Mouse (Mus musculus): ENCODE data around the gene Aqp3. TPM values are rescaled to one million over a fixed set of nuclear protein-coding genes. Genes with fewer than 3 reads are reported as not detected.

Aqp3 gene
- total and polyA plus RNA-seq, 3 experiments = 0.12 to 0.42 TPM; not detected in 1

GRCm38 (mm10) chr4:41073008-41073817 lies 24.8 kb downstream of the Aqp3 start:
- Histone ChIP-seq H3K4me1 (ENCODE audit: control insufficient read depth in 1 of 2, insufficient read depth in 2 of 2, low read length in 2 of 2) (peaks cover under 1 to 8% of the 10 kb centered on the region in 2 experiments; a peak in 3 of 4 replicates), H3K27me3 (ENCODE audit: control insufficient read depth in 1 of 2, insufficient read depth in 2 of 2, low read length in 2 of 2) (no peaks in the 10 kb centered on the region), H3K4me3 (ENCODE audit: control insufficient read depth in 1 of 2, insufficient read depth in 1 of 2, low read depth in 2 of 2, low read length in 2 of 2) (peak overlapping the region; percentile 32 to 50), H3K27ac (ENCODE audit: control insufficient read depth, low read depth, low read length) (peak overlapping the region; percentile 17; the same call in 1 of the 2 replicates), H3K9ac (ENCODE audit: control insufficient read depth, low read depth, low read length, poor library complexity, severe bottlenecking) (peak overlapping the region; percentile 39), H3K9me3 (replicated peaks; ENCODE audit: insufficient read depth, low read length) (no peaks in the 10 kb centered on the region), H3K36me3 (ENCODE audit: control insufficient read depth in 1 of 2, insufficient read depth in 2 of 2, low read length in 2 of 2) (peaks cover 0 to 2% of the 10 kb centered on the region in 2 experiments; a peak in 1 of 4 replicates), H3K79me2 (ENCODE audit: control insufficient read depth, insufficient read depth, low read length, poor library complexity) (no peaks in the 10 kb centered on the region)
- peak; percentile 71 for DNase-seq (ENCODE audit: low read depth, low spot score)
- TF ChIP-seq NRF1 (IDR thresholded peaks at IDR 0.05; ENCODE audit: insufficient read depth, low read depth, low read length, poor library complexity, severe bottlenecking) (no peak), POLR2A (IDR thresholded peaks at IDR 0.05; ENCODE audit: control insufficient read depth in 1 of 2, insufficient read depth in 1 of 2, low read depth in 1 of 2, low read length in 2 of 2, poor library complexity in 1 of 2) (no peak), RAD21 (IDR thresholded peaks at IDR 0.05; ENCODE audit: low read depth, low read length) (no peak), MAFK (IDR thresholded peaks at IDR 0.05; ENCODE audit: borderline replicate concordance, low read depth, low read length) (no peak), ZC3H11A (IDR thresholded peaks at IDR 0.05; ENCODE audit: low read depth, low read length) (no peak), ZNF384 (IDR thresholded peaks at IDR 0.05; ENCODE audit: low read depth, low read length) (peak; percentile 86), MXI1 (IDR thresholded peaks at IDR 0.05; ENCODE audit: low read depth, low read length) (no peak), NELFE (IDR thresholded peaks at IDR 0.05; ENCODE audit: low read depth, low read length) (no peak), TBP (IDR thresholded peaks at IDR 0.05; ENCODE audit: low read depth, low read length) (peak; percentile 61), GABPA (IDR thresholded peaks at IDR 0.05; ENCODE audit: low read depth, low read length) (no peak), ETS1 (IDR thresholded peaks at IDR 0.05; ENCODE audit: low read depth, low read length) (no peak), MEF2A (IDR thresholded peaks at IDR 0.05; ENCODE audit: extremely low read depth, insufficient replicate concordance, low read depth, low read length, poor library complexity, severe bottlenecking) (no peak)

GRCm38 (mm10) chr4:41071500-41072429 lies 26.2 kb downstream of the Aqp3 start:
- TF ChIP-seq NELFE (IDR thresholded peaks at IDR 0.05; ENCODE audit: low read depth, low read length) (no peak), EP300 (IDR thresholded peaks at IDR 0.05; ENCODE audit: low read depth in 1 of 2, low read length in 2 of 2) (no peak), RCOR1 (IDR thresholded peaks at IDR 0.05; ENCODE audit: low read depth, low read length) (peak; percentile 44; the same call in 1 of the 2 replicates), MAFK (IDR thresholded peaks at IDR 0.05; ENCODE audit: borderline replicate concordance, low read depth, low read length) (peak; percentile 36; the same call in 1 of the 2 replicates), POLR2AphosphoS2 (IDR thresholded peaks at IDR 0.05; ENCODE audit: low read length) (no peak), JUND (IDR thresholded peaks at IDR 0.05; ENCODE audit: low read depth, low read length) (no peak)
- no peak overlapping the region for H3K9ac ChIP-seq (ENCODE audit: control insufficient read depth, low read depth, low read length, poor library complexity, severe bottlenecking)
- H3K9me3 ChIP-seq (replicated peaks; ENCODE audit: insufficient read depth, low read length) = no peaks in the 10 kb centered on the region
- H3K27me3 ChIP-seq (ENCODE audit: control insufficient read depth in 1 of 2, insufficient read depth in 2 of 2, low read length in 2 of 2) = no peaks in the 10 kb centered on the region
- DNase-seq (ENCODE audit: low read depth, low spot score) = no peak
- H3K4me1 ChIP-seq (ENCODE audit: control insufficient read depth in 1 of 2, insufficient read depth in 2 of 2, low read length in 2 of 2) = peaks cover 0 to 5% of the 10 kb centered on the region in 2 experiments; a peak in 2 of 4 replicates
- no peaks in the 10 kb centered on the region for H3K79me2 ChIP-seq (ENCODE audit: control insufficient read depth, insufficient read depth, low read length, poor library complexity)
- H3K4me3 ChIP-seq (ENCODE audit: control insufficient read depth in 1 of 2, insufficient read depth in 1 of 2, low read depth in 2 of 2, low read length in 2 of 2) = no peak overlapping the region
- no peaks in the 10 kb centered on the region for H3K36me3 ChIP-seq (ENCODE audit: control insufficient read depth in 1 of 2, insufficient read depth in 2 of 2, low read length in 2 of 2)
- no peak overlapping the region for H3K27ac ChIP-seq (ENCODE audit: control insufficient read depth, low read depth, low read length)

Measured in MEL (cell line).